Mouse (Mus musculus) E14TG2a.4 (cell line): ENCODE results near the gene Pdgfb.

Source experiments
- CTCF ChIP-seq: conservative IDR thresholded peaks from 2 replicates; pipeline ENCODE4 v1.5.1; 2014; ENCODE audit warnings: low read length
- NANOG ChIP-seq: IDR thresholded peaks from 2 replicates; pipeline ENCODE4 v1.6.1; 2014; ENCODE audit warnings: borderline replicate concordance, low read length, mixed read lengths

DNA sequence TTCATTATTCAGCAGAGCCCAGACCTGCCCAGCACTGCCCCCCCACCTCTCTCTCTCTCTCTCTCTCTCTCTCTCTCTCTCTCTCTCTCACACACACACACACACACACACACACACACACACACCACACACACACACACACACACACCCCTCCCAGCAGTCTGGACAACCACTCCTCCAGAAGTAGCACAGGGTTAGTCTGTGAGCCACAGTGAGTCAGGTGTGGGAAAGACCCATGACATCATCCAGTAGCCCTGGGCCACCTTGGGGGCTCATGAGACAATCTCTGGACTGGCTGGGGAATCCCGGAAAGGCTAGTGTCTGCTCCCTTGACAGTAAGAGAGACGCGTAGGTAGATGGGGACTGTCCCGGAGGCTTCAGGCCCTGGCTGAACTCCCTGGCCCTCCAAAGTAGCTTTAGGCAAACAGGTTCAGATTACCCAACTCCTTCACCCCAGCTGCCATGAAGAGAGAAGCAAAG lies 46.3 kb upstream of the Pdgfb start:
- TF ChIP-seq CTCF (no peak), NANOG (no peak)
